Mouse (Mus musculus) mature B cell (primary cell): ENCODE measurements at regions not wholly inside any gene's neighbourhood (a gene's known extent, or its start where the extent isn't known, plus 50 kb on each side); places are given as distances from the start of the nearest gene placed in this dataset.
"Not testable (repeated sequence)": the region's sequence is repeated elsewhere in the genome, so short reads cannot be mapped to it uniquely, and the experiment has no call there.

Experiments
- in situ Hi-C: fragments of 300-500 bp; cut with MboI; formaldehyde crosslinking; loops from 2 replicates; pipeline ENCODE4 v1.14.3; 2019

- in situ Hi-C loops, result no loop called here
Measured at GRCm38 (mm10) chr15:41920270-41920669, 1786.1 kb downstream of the 9330182O14Rik start.

- in situ Hi-C loops, result no loop called here
Measured at GRCm38 (mm10) chr15:41936697-41937096, 1802.5 kb downstream of the 9330182O14Rik start.

- in situ Hi-C loops, result no loop called here
Measured at GRCm38 (mm10) chr15:41945226-41945625, 1811.1 kb downstream of the 9330182O14Rik start.

GRCm38 (mm10) chr15:41947888-41948287, 1813.7 kb downstream of the 9330182O14Rik start:
- in situ Hi-C loops, result no loop called here

GRCm38 (mm10) chr15:41948347-41949093, 1814.4 kb downstream of the 9330182O14Rik start:
- in situ Hi-C loops, result no loop called here

- in situ Hi-C loops, result no loop called here
Measured at GRCm38 (mm10) chr15:41949094-41949461, 1814.9 kb downstream of the 9330182O14Rik start.

GRCm38 (mm10) chr15:41951276-41951675, 1817.1 kb downstream of the 9330182O14Rik start:
- in situ Hi-C loops, result no loop called here

- in situ Hi-C loops, result no loop called here
Measured at GRCm38 (mm10) chr15:41960597-41960996, 1826.4 kb downstream of the 9330182O14Rik start.

GRCm38 (mm10) chr15:41970877-41971276, 1836.7 kb downstream of the 9330182O14Rik start:
- in situ Hi-C loops, result no loop called here

GRCm38 (mm10) chr15:41973263-41973662, 1839.1 kb downstream of the 9330182O14Rik start:
- in situ Hi-C loops, result no loop called here

- in situ Hi-C loops, result loop anchor here (25.0 kb wide), 1 partner anchor 935 kb away; no protein-coding TSS in a partner anchor
Measured at GRCm38 (mm10) chr15:41977196-41977595, 1843.0 kb downstream of the 9330182O14Rik start.

- in situ Hi-C loops, result loop anchor here (25.0 kb wide), 1 partner anchor 935 kb away; no protein-coding TSS in a partner anchor
Measured at GRCm38 (mm10) chr15:41977649-41978231, 1843.6 kb downstream of the 9330182O14Rik start.

GRCm38 (mm10) chr15:41983261-41983660, 1849.1 kb downstream of the 9330182O14Rik start:
- in situ Hi-C loops, result loop anchor here (25.0 kb wide), 1 partner anchor 929 kb away; no protein-coding TSS in a partner anchor

- in situ Hi-C loops, result loop anchor here (25.0 kb wide), 1 partner anchor 928 kb away; no protein-coding TSS in a partner anchor
Measured at GRCm38 (mm10) chr15:41984267-41984666, 1850.1 kb downstream of the 9330182O14Rik start.

- in situ Hi-C loops, result loop anchor here (25.0 kb wide), 1 partner anchor 926 kb away; no protein-coding TSS in a partner anchor
Measured at GRCm38 (mm10) chr15:41986264-41986663, 1852.1 kb downstream of the 9330182O14Rik start.

GRCm38 (mm10) chr15:41989065-41989464, 1854.9 kb downstream of the 9330182O14Rik start:
- in situ Hi-C loops, result loop anchor here (25.0 kb wide), 1 partner anchor 923 kb away; no protein-coding TSS in a partner anchor

- in situ Hi-C loops, result loop anchor here (25.0 kb wide), 1 partner anchor 920 kb away; no protein-coding TSS in a partner anchor
Measured at GRCm38 (mm10) chr15:41991816-41992215, 1857.7 kb downstream of the 9330182O14Rik start.

GRCm38 (mm10) chr15:42032286-42032685, 1898.1 kb downstream of the 9330182O14Rik start:
- in situ Hi-C loops, result not testable (repeated sequence)

- in situ Hi-C loops, result no loop called here
Measured at GRCm38 (mm10) chr15:42047088-42047976, 1913.2 kb downstream of the 9330182O14Rik start.

GRCm38 (mm10) chr15:42056772-42057171, 1922.6 kb downstream of the 9330182O14Rik start:
- in situ Hi-C loops, result no loop called here

- in situ Hi-C loops, result no loop called here
Measured at GRCm38 (mm10) chr15:42068207-42068831, 1934.2 kb downstream of the 9330182O14Rik start.
